Mouse (Mus musculus) olfactory bulb, adult 2 months (tissue): ENCODE data around the gene Akap3. TPM values are rescaled to one million over a fixed set of nuclear protein-coding genes. Genes with fewer than 3 reads are reported as not detected.
A peak's percentile ranks its signal among the peaks of the same experiment; 100 is the strongest.

ENCODE experiments used
- H3K27ac ChIP-seq: fragments of 200-500 bp; 2 replicates; pipeline ENCODE4 v1.5.1; 2012; ENCODE audit warnings: low read depth, low read length; ENCODE audit not compliant: insufficient read depth
- H3K4me1 ChIP-seq: fragments of 200-500 bp; 2 replicates; pipeline ENCODE4 v1.6.1; 2012; ENCODE audit warnings: low read length; ENCODE audit not compliant: control insufficient read depth, insufficient read depth
- H3K4me3 ChIP-seq: fragments of 200-500 bp; 2 replicates; pipeline ENCODE4 v1.5.1; 2012; ENCODE audit warnings: mild to moderate bottlenecking, low read depth, low read length, moderate library complexity; ENCODE audit not compliant: insufficient read depth
- CTCF ChIP-seq: fragments of 200-500 bp; IDR thresholded peaks from 2 replicates; pipeline ENCODE4 v1.5.1; 2012; ENCODE audit warnings: low read depth, mild to moderate bottlenecking, low read length, moderate library complexity; ENCODE audit not compliant: insufficient read depth
- POLR2A ChIP-seq: fragments of 200-500 bp; IDR thresholded peaks from 2 replicates; pipeline ENCODE4 v1.6.1; 2012; ENCODE audit warnings: mild to moderate bottlenecking, low read depth, low read length, moderate library complexity; ENCODE audit not compliant: insufficient read depth
- WGBS: fragments of 180-500 bp; shearing (Covaris S2); methylation state at CpG from one replicate; pipeline ENCODE4 v1.1.7; 2018; 5-methylcytosine and 5-hydroxymethylcytosine counted together
- polyA plus RNA-seq: library from polyadenylated mRNA; stranded (reverse); fragments of >200 nt; gene quantifications from 2 replicates; pipeline ENCODE4 v1.2.4, GENCODE M21; 2012; ENCODE audit warnings: low replicate concordance; ENCODE audit not compliant: missing spikeins, insufficient read depth, insufficient read length

Gene Akap3
- polyA plus RNA-seq: not detected in 2 replicates

- Histone ChIP-seq H3K4me3 (no peak within 1 kb of the TSS), H3K4me1 (peaks cover 3% of the 10 kb centered on the region), H3K27ac (no peak within 1 kb of the TSS)
- no peak for TF ChIP-seq POLR2A
- TF ChIP-seq CTCF: no peak
These were observed at the start of gene Akap3 for GRCm38 (mm10) chr6:126852881-126853280. Gene Akap3, plus strand, starts transcription at chr6:126853098.

GRCm38 (mm10) chr6:126806783-126807182, 46.1 kb upstream of the Akap3 start:
- no peaks in the 10 kb centered on the region for H3K4me1 ChIP-seq
- 86% methylated on average over 3 of the region's 3 CpGs for WGBS
- no peak for TF ChIP-seq CTCF
- TF ChIP-seq POLR2A: no peak
- H3K27ac ChIP-seq: no peak overlapping the region
- no peak overlapping the region for H3K4me3 ChIP-seq

- H3K4me1 ChIP-seq: no peaks in the 10 kb centered on the region
- WGBS: 62% methylated on average over 4 of the region's 4 CpGs
- H3K27ac ChIP-seq: no peak overlapping the region
- H3K4me3 ChIP-seq: no peak overlapping the region
- TF ChIP-seq POLR2A (no peak), CTCF (no peak)
These were observed 44.8 kb upstream of the Akap3 start for GRCm38 (mm10) chr6:126808134-126808533.

- TF ChIP-seq POLR2A: no peak
- no peak for TF ChIP-seq CTCF
- Histone ChIP-seq H3K27ac (no peak overlapping the region), H3K4me1 (no peaks in the 10 kb centered on the region), H3K4me3 (no peak overlapping the region)
- WGBS: 64% methylated on average over 8 of the region's 8 CpGs
These were observed 44.3 kb upstream of the Akap3 start for GRCm38 (mm10) chr6:126808561-126808960.

DNA sequence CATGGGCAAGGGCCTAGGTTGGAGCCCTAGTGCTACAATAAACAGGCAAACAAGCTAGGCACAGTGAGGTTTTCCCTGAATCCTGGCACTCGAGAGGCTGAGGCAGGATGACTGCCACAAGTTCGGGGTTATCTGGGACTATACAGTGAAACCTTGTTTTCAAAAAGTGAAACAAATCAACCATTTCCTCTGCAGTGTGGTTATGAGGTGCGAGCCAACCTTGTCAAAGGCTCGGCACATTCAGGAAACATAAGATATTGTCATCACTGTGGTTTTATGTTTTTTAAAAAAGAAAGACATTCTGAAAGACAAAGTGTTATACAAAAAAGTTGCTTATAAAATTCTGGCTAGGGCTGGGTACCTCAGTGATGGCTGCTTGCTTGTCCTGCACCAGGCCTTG, 41.4 kb upstream of the Akap3 start:
- no peak overlapping the region for H3K27ac ChIP-seq
- no peak overlapping the region for H3K4me3 ChIP-seq
- TF ChIP-seq CTCF: no peak
- TF ChIP-seq POLR2A: no peak
- 85% methylated on average over 4 of the region's 4 CpGs for WGBS
- H3K4me1 ChIP-seq: no peaks in the 10 kb centered on the region

GRCm38 (mm10) chr6:126815206-126815750, 37.6 kb upstream of the Akap3 start:
- Histone ChIP-seq H3K27ac (no peak overlapping the region), H3K4me3 (no peak overlapping the region), H3K4me1 (no peaks in the 10 kb centered on the region)
- 57% methylated on average over 6 of the region's 6 CpGs for WGBS
- no peak for TF ChIP-seq POLR2A

DNA sequence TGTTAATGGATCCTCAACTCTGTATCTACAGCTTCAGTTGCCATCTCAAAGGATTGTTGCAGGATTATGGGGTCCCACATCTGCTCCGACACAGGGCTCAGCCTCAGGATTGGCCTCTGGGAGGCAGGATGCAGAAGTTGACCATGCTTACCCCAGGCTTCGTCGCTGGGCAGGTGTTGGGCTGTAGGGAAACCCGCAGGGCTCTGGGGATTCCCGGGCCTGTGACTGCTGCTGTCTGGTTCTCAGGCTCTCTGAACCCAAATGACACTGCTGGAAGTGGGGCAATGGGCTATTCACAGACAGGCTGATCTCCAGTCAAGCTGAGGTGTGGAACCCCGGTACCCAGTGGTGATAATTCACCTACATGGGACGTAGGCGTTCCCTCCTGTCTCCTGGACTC, 36.6 kb upstream of the Akap3 start:
- H3K4me3 ChIP-seq: no peak overlapping the region
- H3K4me1 ChIP-seq: no peaks in the 10 kb centered on the region
- WGBS: 95% methylated on average over 8 of the region's 8 CpGs
- TF ChIP-seq CTCF (no peak), POLR2A (no peak)
- no peak overlapping the region for H3K27ac ChIP-seq

- Histone ChIP-seq H3K27ac (no peak overlapping the region), H3K4me1 (no peaks in the 10 kb centered on the region), H3K4me3 (no peak overlapping the region)
- 70% methylated on average over 3 of the region's 3 CpGs for WGBS
- TF ChIP-seq POLR2A: no peak
These were observed 29.8 kb upstream of the Akap3 start for GRCm38 (mm10) chr6:126823087-126823486.

- TF ChIP-seq POLR2A: no peak
- no peak for TF ChIP-seq CTCF
- no peaks in the 10 kb centered on the region for H3K4me1 ChIP-seq
- 88% methylated on average over 8 of the region's 8 CpGs for WGBS
- H3K4me3 ChIP-seq: no peak overlapping the region
- no peak overlapping the region for H3K27ac ChIP-seq
These were observed 16.3 kb upstream of the Akap3 start for GRCm38 (mm10) chr6:126836628-126837027.

DNA sequence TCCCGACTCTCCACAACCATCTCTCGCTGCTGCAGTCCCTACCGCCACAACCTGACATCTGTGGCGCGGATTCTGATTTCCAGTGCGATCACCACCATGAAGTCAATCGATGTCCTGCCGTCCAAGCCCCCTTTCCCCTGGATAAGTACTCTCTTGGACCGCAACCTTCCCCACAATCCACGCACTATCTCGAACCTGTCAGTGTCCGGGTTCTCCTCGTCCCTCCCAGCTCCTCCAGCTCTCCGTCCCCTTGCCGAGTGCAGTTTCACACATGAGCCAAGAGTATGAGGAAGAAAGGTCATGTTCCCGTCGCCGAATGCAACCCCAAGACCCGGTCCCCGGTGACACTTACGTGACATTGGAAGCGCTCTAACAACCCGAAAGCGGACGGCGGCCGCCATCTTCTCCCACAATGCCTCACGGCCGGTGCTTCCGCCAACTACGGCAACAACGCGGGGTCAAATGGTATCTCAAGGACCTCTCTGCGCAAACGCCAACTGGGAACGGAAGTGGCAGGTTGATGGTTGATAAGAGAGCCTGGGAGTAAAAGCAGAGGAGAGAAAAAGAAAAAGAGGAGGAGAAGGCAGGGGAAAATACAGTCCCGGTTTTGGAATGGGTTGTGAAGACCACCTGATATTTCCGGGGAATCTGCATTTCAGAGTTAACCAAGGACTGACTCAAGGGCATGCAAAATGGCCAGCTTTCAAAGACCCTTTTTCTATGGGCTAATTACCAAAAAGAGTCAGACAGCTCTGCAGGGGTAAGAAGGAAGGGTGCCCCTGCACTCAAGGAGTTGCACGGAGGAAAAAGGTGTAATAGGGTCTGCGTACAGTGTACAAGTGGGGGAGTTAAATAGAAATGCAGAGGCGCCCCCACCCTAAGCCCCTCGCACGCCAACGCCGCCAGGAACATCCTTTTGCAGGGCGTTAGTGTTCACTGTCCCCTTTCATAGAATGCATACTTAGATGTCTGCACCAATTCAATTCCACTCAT, 3.9 kb upstream of the Akap3 start, which contains the start of gene Ndufa9:
TSS of gene Ndufa9 (minus strand) at position 425 of the 993 bp plus-strand sequence.
- Histone ChIP-seq H3K27ac (peak within 1 kb of the TSS; percentile 69), H3K4me3 (peak within 1 kb of the TSS; percentile 75), H3K4me1 (peaks cover 8% of the 10 kb centered on the region)
- WGBS: 5% methylated on average over 46 of the region's 46 CpGs
- TF ChIP-seq CTCF: no peak
- peak; percentile 59; the same call in 1 of the 2 replicates for TF ChIP-seq POLR2A
